Mouse (Mus musculus): ENCODE measurements around the gene Cyp3a59. TPM values are rescaled to one million over a fixed set of nuclear protein-coding genes. Genes with fewer than 3 reads are reported as not detected.
"Not testable (repeated sequence)": the region's sequence is repeated elsewhere in the genome, so short reads cannot be mapped to it uniquely, and the experiment has no call there.

Gene Cyp3a59
- total RNA-seq (2021) = not detected

DNA sequence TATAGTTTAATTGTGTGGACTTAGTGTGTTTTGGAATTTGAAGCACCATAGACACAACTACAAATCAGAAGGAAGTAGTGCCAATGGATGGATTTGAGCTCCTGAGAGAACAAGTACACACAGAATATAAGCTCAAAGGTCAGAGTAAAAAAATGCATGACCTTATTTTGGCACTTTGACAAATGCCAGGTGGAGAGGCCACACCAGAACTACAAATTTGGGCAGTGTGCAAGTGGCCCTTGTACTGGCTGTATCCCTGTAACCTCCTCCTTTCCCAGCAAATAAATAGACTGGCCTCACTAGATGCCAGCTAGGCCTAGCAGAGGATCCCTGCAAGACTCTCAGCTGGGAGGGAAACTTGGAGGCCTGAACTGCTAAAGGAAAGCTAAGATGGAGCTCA, at the start of gene Cyp3a59:
Gene Cyp3a59, plus strand, starts transcription at position 313 of the 400 bp plus-strand sequence.
- intact Hi-C loops (cut with DNase I) = loop anchor here (10.0 kb wide), 1 partner anchor 64 kb away; no protein-coding TSS in a partner anchor
- DNase-seq = not testable (repeated sequence)

DNA sequence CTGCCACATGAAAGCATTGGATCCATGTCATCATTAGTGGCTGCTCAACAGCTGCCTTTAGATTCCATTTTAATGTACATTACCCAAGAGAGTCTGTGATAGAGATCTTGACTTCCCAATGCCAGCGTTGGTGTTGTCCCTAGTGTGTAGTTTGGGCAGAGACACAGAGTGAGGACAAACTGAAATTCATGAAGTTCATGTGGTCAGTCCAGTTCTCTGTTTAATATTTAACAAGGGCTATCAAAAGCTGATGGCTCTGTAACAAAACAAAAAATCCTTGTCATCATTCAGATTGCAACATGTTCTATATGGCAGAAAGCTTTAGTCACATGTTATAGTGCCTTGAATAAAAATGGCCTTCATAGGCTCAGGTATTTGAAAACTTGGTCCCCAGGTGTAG, 9.0 kb upstream of the Cyp3a59 start:
- intact Hi-C loops (cut with DNase I) = loop anchor here (10.0 kb wide), 1 partner anchor 55 kb away; no protein-coding TSS in a partner anchor
- no peak for DNase-seq

DNA sequence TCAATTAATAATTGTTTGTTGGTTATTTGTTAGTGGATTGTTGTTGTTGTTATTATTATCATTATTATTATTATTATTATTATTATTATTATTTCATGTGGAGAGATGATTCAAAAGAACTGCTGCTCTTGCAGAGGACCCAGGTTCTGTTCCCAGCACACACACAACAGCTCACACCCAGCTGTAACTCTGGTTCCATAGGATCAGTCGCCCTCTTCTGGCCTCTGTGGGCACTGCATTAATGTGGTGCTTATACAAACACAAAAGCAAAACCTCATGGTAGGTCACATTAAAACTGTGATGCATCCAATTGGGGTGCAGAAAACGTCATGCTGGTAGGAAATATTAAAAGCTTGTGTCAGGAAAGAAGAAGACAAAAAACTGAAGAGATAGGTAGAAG, 68.8 kb downstream of the Cyp3a59 start:
- intact Hi-C loops (cut with DNase I) = loop anchor here (5.0 kb wide), 1 partner anchor 419 kb away; no protein-coding TSS in a partner anchor
- no peak for DNase-seq

DNA sequence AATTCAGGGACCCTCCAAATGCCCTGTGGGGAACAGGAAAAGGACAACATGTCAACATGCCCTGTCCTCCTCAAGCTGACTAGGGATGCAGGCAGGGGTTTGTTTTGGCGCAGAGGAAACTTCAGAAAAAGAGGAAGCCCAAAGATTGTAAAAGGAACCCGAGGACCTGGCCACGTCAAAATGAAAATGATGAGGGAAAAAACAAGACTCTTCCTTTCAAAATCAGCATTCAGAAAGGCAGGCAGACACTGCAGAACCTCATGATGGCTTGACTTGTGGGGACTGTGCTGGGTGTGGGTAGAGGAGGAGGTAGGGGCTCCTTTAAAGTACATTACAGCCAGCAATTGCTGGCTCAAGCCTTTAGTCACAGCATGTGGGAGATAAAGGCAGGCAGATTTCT, 71.4 kb downstream of the Cyp3a59 start:
- intact Hi-C loops (cut with DNase I) = no loop called here
- DNase-seq = no peak

DNA sequence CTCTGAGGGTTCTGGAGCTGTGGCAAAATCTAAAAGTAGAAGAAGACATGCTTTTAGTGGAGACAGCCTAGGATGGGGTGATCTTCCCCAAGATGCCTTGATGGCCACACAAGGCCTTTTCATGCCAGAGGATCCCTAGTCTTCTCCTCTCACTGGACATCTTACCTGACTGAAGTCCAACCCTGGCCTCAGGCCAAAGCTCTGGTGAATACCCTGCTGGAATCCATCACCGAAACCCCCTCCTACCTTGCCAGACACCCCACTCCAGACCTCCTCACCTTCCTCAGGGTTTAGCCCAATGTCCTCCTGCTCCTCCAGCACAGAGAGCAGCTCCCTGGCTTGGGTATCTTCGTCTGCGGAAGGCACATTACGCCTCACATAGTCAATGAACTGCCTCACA, 79.3 kb downstream of the Cyp3a59 start:
- intact Hi-C loops (cut with DNase I); DNase-seq: not testable (repeated sequence)

DNA sequence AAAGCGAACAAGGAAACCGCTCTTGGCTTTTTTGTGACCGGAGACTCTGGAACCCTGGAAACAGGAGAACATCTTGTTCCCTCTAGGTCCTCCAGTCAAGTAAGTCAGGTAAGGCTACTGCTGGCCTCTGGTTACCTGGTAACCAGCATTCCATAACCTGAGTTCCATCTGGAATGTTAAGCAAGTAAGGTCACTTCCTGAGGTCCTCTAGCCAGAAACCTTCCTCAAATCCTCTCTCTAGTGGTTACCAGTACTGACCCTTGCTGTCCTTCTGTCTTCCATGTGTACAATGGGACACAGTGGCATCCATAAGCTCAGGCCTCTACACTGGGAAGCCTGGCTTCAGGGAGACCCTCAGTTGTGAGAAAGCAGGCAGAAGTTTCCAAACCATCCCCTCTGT, 81.4 kb downstream of the Cyp3a59 start, which contains the start of gene Gm5565:
Gene Gm5565, minus strand, starts transcription at position 101 of the 400 bp plus-strand sequence.
- intact Hi-C loops (cut with DNase I); DNase-seq: not testable (repeated sequence)

Other genes starting within 250 kb of the Cyp3a59 start
- gene Cyp3a11, start 199.3 kb upstream of the Cyp3a59 start, total RNA-seq (2021) = not detected
- gene Cyp3a25, start 69.6 kb upstream of the Cyp3a59 start, total RNA-seq (2021) = not detected
- gene Gm5565, start 81.3 kb downstream of the Cyp3a59 start, total RNA-seq (2021) = not detected
- gene Gm6309, start 91.5 kb downstream of the Cyp3a59 start, total RNA-seq (2021) = not detected
- not detected for gene 1700001J03Rik, start 106.0 kb downstream of the Cyp3a59 start, total RNA-seq (2021)
- 10 to 100 TPM; 40.4 to 41.6 TPM for gene Rnf6, start 142.3 kb downstream of the Cyp3a59 start, total RNA-seq (2021)
- gene Cdk8, start 152.0 kb downstream of the Cyp3a59 start, total RNA-seq (2021) = 10 to 100 TPM; 14.6 to 18.0 TPM

All from heart, postnatal 36 days (tissue).